Mouse (Mus musculus): ENCODE measurements around the gene Ptprm. TPM values are rescaled to one million over a fixed set of nuclear protein-coding genes. Genes with fewer than 3 reads are reported as not detected.
A peak's percentile ranks its signal among the peaks of the same experiment; 100 is the strongest.

The Ptprm gene
- polyA plus RNA-seq (2016; fragmentation: Nextera tagmentation; extraction: Ambion mirVana), result 12.6 and 13.7 TPM in 2 replicates

DNA sequence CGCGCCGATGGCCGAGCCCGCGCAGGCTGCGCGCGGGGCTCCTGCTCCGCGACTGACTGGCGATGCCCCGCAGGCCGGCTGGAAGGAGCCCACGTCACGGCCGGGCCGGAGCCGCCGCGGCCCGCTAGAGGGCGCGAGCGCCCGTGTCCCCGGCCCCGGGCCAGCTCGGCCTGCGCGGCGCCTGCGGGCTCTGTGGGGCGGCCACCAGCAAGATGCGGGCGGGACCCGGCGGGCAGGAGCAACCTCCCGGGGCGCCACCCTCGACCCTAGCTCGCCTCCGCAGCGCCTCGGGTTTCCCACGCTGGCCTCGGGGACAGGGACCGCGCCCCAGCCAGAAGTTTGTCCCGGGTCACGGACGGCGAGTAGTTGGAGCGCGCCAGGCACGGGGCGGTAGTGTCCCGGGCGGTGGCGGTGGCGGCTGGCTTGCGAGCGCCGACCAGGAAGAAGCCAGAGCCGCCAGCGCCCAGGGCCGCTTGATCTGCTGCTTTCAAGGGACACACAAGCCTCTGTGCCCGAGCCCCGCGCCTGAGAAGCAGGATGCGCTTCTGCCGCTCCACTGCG lies at the start of gene Ptprm:
TSS of gene Ptprm (minus strand) at position 7 of the 561 bp plus-strand sequence.
- Histone ChIP-seq H3K9me3 (no peaks in the 10 kb centered on the region), H3K27me3 (peaks cover 33% of the 10 kb centered on the region; the same call in 1 of the 2 replicates), H3K9ac (replicated peaks) (peak within 1 kb of the TSS; percentile 82), H3K27ac (peak within 1 kb of the TSS; percentile 72), H3K4me2 (peak within 1 kb of the TSS; percentile 89), H3K36me3 (no peaks in the 10 kb centered on the region), H3K4me1 (replicated peaks) (peaks cover 19% of the 10 kb centered on the region), H3K4me3 (replicated peaks) (peak within 1 kb of the TSS; percentile 72)
- peak; percentile 91 for ATAC-seq (ENCODE audit: insufficient number of reproducible peaks, insufficient read depth, low FRiP score, low TSS enrichment, low read depth)
- under 1% methylated on average over 70 of the region's 73 CpGs for WGBS

DNA sequence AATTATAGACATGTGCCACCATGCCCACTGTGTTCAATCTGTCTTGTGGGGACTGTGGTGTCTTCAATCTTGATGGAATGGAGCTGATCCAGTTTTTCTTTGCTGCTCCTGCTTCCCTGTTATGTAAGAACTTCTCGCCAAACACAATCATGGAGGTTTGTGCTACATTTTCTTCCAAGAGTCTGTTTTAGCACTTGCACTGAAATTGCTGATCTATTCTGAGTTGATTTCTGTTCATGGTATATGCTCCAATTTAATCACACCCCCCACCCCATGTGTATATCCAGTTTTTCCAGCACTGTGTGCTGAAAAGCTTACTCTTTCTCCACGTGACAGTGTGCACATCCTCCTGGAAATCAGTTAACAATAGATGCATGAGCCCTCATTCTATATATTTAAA lies 41.9 kb upstream of the Ptprm start:
- ATAC-seq (ENCODE audit: insufficient number of reproducible peaks, insufficient read depth, low FRiP score, low TSS enrichment, low read depth), result no peak
- H3K27ac ChIP-seq, result no peak overlapping the region
- no peaks in the 10 kb centered on the region for H3K9me3 ChIP-seq
- H3K36me3 ChIP-seq, result no peaks in the 10 kb centered on the region
- no peak overlapping the region for H3K4me3 ChIP-seq (replicated peaks)
- H3K4me1 ChIP-seq (replicated peaks), result peaks cover 6% of the 10 kb centered on the region
- 82% methylated on average over 2 of the region's 2 CpGs for WGBS
- no peak overlapping the region for H3K9ac ChIP-seq (replicated peaks)
- no peaks in the 10 kb centered on the region for H3K27me3 ChIP-seq
- H3K4me2 ChIP-seq, result no peak overlapping the region

DNA sequence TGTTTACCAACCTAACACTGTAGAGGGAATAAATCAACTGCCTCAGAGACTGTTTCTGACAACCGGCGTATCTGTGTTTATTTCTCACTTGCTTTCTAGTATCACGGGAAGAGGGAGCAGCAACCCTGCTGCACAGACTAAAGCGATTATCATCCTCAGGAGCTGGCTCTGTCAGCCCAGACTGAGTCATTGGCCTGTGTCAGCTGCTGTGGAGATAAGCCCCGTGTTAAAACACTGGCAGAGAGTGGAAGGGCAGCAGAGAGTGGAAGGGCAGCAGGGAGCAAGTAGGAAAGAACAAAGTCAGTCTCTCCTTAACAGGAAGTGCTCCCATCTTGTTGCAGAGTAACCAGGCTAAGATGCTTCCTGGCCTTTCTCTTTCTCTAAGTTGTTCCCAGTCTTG lies 36.6 kb upstream of the Ptprm start:
- H3K27me3 ChIP-seq, result no peaks in the 10 kb centered on the region
- H3K36me3 ChIP-seq, result no peaks in the 10 kb centered on the region
- H3K4me3 ChIP-seq (replicated peaks), result no peak overlapping the region
- H3K4me1 ChIP-seq (replicated peaks), result peaks cover 6% of the 10 kb centered on the region
- no peak overlapping the region for H3K4me2 ChIP-seq
- no peaks in the 10 kb centered on the region for H3K9me3 ChIP-seq
- no peak overlapping the region for H3K9ac ChIP-seq (replicated peaks)
- 62% methylated on average over 5 of the region's 5 CpGs for WGBS
- no peak for ATAC-seq (ENCODE audit: insufficient number of reproducible peaks, insufficient read depth, low FRiP score, low TSS enrichment, low read depth)
- H3K27ac ChIP-seq, result no peak overlapping the region

DNA sequence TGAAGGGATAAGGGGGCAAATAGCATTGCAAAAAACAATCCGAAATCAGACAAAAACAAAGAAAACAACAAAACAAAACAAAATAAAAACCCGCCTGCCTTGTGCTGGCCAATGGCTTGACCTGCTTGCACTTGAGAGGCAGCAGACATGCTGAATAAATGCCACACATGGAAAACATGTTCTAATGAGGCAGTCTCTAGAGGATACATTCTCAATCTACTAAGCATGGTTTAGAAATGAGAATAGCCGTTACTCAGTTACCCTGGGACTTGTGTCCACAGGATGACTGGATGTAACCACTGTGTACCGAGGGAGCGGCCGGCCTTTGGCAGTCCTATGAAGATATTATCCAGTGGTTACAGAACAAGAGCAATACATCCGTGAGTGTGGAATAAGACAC lies 33.9 kb upstream of the Ptprm start:
- Histone ChIP-seq H3K36me3 (no peaks in the 10 kb centered on the region), H3K27ac (no peak overlapping the region), H3K9me3 (no peaks in the 10 kb centered on the region), H3K4me1 (replicated peaks) (peaks cover 4% of the 10 kb centered on the region), H3K9ac (replicated peaks) (no peak overlapping the region), H3K4me2 (no peak overlapping the region), H3K4me3 (replicated peaks) (no peak overlapping the region), H3K27me3 (no peaks in the 10 kb centered on the region)
- 87% methylated on average over 7 of the region's 7 CpGs for WGBS
- no peak for ATAC-seq (ENCODE audit: insufficient number of reproducible peaks, insufficient read depth, low FRiP score, low TSS enrichment, low read depth)

DNA sequence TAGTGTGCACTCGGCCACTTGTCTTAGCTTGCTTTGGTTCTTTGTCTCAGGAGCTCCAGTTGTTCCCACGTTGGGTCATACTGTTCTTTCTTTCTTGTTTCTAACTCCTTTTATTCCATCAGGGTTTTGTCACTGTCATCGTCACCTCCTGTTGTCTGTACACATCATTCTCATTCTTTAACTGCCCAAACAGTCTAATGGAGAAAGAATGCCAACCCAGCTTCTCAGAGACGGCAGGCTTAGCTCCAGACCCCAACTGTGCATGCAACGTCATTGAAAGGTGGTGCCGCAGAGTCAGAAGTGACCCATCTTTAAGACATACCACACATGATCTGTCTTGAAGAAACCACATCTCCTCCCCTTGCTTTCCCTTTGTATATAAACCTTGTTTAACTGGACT lies 31.0 kb upstream of the Ptprm start:
- Histone ChIP-seq H3K36me3 (no peaks in the 10 kb centered on the region), H3K27ac (no peak overlapping the region), H3K4me2 (no peak overlapping the region), H3K9ac (replicated peaks) (no peak overlapping the region), H3K4me3 (replicated peaks) (no peak overlapping the region), H3K9me3 (no peaks in the 10 kb centered on the region), H3K4me1 (replicated peaks) (no peaks in the 10 kb centered on the region), H3K27me3 (no peaks in the 10 kb centered on the region)
- 79% methylated on average over 6 of the region's 6 CpGs for WGBS
- no peak for ATAC-seq (ENCODE audit: insufficient number of reproducible peaks, insufficient read depth, low FRiP score, low TSS enrichment, low read depth)

DNA sequence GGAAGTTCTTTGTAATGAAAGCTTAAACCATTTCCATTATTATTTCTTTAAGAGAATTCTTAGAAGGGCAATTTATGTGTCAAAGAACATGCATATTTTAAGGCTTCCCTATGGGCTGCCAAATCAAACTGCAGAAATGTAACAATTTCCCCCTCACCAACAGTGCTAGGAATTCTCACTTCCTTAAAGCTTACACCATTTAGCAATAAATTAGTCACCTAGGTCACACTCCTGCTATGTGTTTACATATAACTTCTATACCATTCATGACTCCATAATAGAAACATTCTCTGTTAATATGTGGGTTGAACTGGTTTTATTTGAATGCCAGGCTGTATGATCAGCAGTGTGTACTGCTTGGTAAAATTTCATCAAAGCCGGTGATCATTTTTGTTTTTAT lies 29.4 kb upstream of the Ptprm start:
- no peak overlapping the region for H3K27ac ChIP-seq
- H3K4me3 ChIP-seq (replicated peaks), result no peak overlapping the region
- 84% methylated on average over 1 of the region's 1 CpGs for WGBS
- H3K4me1 ChIP-seq (replicated peaks), result no peaks in the 10 kb centered on the region
- no peaks in the 10 kb centered on the region for H3K9me3 ChIP-seq
- H3K27me3 ChIP-seq, result no peaks in the 10 kb centered on the region
- ATAC-seq (ENCODE audit: insufficient number of reproducible peaks, insufficient read depth, low FRiP score, low TSS enrichment, low read depth), result no peak
- H3K4me2 ChIP-seq, result no peak overlapping the region
- no peaks in the 10 kb centered on the region for H3K36me3 ChIP-seq
- H3K9ac ChIP-seq (replicated peaks), result no peak overlapping the region

DNA sequence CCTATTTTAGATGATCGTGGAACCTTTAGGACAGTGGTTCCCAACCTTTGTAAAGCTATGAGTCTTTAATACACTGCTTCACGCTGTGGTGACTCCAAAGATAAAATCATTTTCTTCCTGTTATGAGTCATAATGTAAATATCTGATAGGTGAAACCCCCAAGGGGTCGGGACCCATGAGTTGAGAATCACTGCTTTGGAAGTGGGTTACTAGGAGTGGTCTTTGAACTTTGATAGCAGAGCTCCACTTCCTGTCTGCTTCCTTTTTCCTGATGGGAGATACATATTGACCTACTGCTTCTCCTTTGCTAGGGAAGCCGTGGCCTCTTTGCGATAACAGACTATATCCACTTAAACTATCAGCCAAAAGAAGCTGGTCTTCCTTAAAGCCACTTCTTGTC lies 27.4 kb upstream of the Ptprm start:
- Histone ChIP-seq H3K27me3 (no peaks in the 10 kb centered on the region), H3K4me1 (replicated peaks) (no peaks in the 10 kb centered on the region), H3K27ac (no peak overlapping the region), H3K4me3 (replicated peaks) (no peak overlapping the region), H3K36me3 (no peaks in the 10 kb centered on the region), H3K4me2 (no peak overlapping the region), H3K9me3 (no peaks in the 10 kb centered on the region), H3K9ac (replicated peaks) (no peak overlapping the region)
- ATAC-seq (ENCODE audit: insufficient number of reproducible peaks, insufficient read depth, low FRiP score, low TSS enrichment, low read depth), result no peak
- WGBS, result 82% methylated on average over 5 of the region's 5 CpGs

DNA sequence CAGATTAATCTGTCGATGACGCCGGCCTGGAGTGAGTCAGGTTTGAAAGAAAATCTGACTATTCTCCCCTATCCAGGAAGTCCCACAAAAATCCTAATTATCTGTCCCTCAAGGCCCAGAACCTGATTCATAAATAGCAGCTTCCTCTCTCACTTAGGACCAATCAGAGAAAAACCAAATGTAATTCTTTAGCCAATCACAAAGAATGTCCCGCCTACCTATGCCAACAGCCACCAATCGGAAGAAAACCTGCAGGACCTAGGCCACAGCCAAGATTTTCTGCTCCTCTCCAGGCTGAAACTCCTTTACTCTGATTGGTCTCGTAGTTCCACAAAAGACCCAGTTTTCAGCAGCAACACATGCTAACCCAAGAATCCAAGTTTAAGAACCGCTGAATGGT lies 13.6 kb upstream of the Ptprm start:
- no peaks in the 10 kb centered on the region for H3K36me3 ChIP-seq
- 91% methylated on average over 7 of the region's 7 CpGs for WGBS
- no peaks in the 10 kb centered on the region for H3K9me3 ChIP-seq
- H3K27me3 ChIP-seq, result no peaks in the 10 kb centered on the region; the same call in 1 of the 2 replicates
- no peaks in the 10 kb centered on the region for H3K4me1 ChIP-seq (replicated peaks)
- H3K9ac ChIP-seq (replicated peaks), result no peak overlapping the region
- no peak overlapping the region for H3K4me3 ChIP-seq (replicated peaks)
- H3K4me2 ChIP-seq, result no peak overlapping the region
- no peak for ATAC-seq (ENCODE audit: insufficient number of reproducible peaks, insufficient read depth, low FRiP score, low TSS enrichment, low read depth)
- no peak overlapping the region for H3K27ac ChIP-seq

DNA sequence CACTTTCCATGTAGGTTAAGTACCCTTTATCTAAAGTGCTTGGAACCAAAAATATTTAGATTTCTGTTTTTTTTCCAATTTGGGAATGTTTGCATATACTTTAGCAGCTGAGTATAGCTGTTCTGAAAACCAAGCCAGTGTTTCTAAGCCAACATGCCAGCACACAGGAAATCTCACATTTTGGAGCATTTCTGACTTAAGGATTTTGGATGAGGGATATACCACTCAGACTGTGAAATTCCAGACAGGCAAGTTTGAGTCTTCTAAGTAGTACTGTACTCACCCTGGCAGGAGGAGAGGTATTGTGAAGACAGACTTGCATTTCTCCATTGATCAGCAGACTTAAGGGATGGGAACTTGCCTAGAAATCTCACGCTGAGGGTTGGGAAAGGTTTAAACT lies 10.2 kb upstream of the Ptprm start:
- H3K4me3 ChIP-seq (replicated peaks), result no peak overlapping the region
- H3K27me3 ChIP-seq, result peaks cover 6% of the 10 kb centered on the region
- H3K9me3 ChIP-seq, result no peaks in the 10 kb centered on the region
- no peaks in the 10 kb centered on the region for H3K4me1 ChIP-seq (replicated peaks)
- 79% methylated on average over 1 of the region's 1 CpGs for WGBS
- no peak for ATAC-seq (ENCODE audit: insufficient number of reproducible peaks, insufficient read depth, low FRiP score, low TSS enrichment, low read depth)
- no peak overlapping the region for H3K9ac ChIP-seq (replicated peaks)
- no peak overlapping the region for H3K4me2 ChIP-seq
- no peak overlapping the region for H3K27ac ChIP-seq
- no peaks in the 10 kb centered on the region for H3K36me3 ChIP-seq

DNA sequence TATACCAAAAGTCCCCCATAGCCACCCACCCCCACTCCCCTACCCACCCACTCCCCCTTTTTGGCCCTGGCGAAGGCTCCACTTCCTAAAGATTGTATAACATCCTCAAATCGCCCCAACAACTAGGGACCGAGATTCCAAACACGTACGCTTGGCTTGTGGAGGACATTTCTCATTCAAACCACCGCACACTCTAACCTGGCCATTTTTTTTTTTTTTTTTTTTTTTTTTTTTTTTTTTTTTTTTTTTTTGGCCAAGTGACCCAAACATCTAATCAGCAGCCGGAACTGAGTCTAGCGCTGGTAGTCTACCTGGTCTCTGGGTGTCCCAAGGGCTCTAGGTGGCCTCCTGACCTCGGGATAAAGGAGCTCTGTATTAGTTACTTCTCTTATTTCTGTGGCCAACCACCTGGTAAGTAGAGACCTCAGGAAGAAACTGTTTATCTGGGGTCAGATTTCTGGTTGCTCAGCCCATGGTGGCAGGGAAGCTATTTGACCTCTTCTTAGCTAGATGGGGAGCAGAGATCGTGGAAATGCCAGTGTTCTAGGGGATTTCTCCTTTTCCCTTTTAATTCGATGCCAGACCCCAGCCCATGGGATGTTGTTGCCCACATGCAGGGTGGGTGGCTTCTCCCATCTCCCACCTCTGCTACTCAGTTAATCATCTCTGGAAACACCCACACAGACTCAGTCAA lies 9.3 kb upstream of the Ptprm start:
- Histone ChIP-seq H3K4me3 (replicated peaks) (no peak overlapping the region), H3K9me3 (no peaks in the 10 kb centered on the region), H3K36me3 (no peaks in the 10 kb centered on the region), H3K27me3 (peaks cover 9% of the 10 kb centered on the region), H3K9ac (replicated peaks) (no peak overlapping the region), H3K27ac (no peak overlapping the region), H3K4me1 (replicated peaks) (no peaks in the 10 kb centered on the region), H3K4me2 (no peak overlapping the region)
- 83% methylated on average over 11 of the region's 11 CpGs for WGBS
- no peak for ATAC-seq (ENCODE audit: insufficient number of reproducible peaks, insufficient read depth, low FRiP score, low TSS enrichment, low read depth)

DNA sequence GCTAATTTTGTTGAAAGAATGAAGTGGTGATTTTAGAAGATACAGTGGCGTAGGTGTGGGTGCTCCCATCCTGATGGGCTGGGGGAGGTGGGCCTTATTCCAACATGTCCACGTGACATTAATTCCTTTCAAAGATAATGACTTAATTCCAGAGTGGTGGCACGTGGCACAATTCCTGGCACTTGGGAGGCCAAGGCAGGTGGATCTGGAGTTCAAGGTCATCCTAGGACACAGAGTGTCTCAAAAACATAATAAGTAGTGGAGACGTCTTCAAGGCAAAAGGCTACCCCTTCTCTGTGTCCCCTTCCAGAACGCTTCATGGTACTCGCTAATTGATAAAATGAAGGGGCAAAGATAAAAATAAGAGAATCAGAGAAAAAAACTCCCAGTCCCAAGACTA lies 7.9 kb upstream of the Ptprm start:
- WGBS, result 89% methylated on average over 6 of the region's 6 CpGs
- no peak overlapping the region for H3K9ac ChIP-seq (replicated peaks)
- H3K27ac ChIP-seq, result no peak overlapping the region
- no peak overlapping the region for H3K4me2 ChIP-seq
- H3K27me3 ChIP-seq, result peaks cover 9% of the 10 kb centered on the region
- ATAC-seq (ENCODE audit: insufficient number of reproducible peaks, insufficient read depth, low FRiP score, low TSS enrichment, low read depth), result no peak
- H3K4me3 ChIP-seq (replicated peaks), result no peak overlapping the region
- no peaks in the 10 kb centered on the region for H3K9me3 ChIP-seq
- no peaks in the 10 kb centered on the region for H3K4me1 ChIP-seq (replicated peaks)
- no peaks in the 10 kb centered on the region for H3K36me3 ChIP-seq

DNA sequence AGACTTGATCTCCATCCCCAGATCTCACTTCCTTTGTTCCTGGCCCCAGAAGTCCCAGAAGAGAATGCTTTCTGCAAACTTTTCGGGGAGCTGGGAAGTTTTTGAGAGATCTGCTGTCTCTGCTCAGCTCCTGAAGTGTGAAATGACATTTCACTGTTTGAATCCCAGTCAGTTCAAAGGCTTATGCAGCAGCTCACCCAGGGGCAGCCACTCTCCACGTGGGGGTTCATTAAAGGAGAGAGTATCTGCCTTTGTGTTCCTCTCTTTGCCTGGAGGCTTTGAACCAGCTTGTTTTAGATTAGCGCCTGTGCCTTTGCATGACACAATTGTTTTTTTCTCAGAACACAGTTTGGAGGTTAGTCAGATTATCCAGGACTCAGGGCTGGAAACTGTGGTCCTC lies 6.3 kb upstream of the Ptprm start:
- no peak for ATAC-seq (ENCODE audit: insufficient number of reproducible peaks, insufficient read depth, low FRiP score, low TSS enrichment, low read depth)
- 5% methylated on average over 3 of the region's 3 CpGs for WGBS
- no peaks in the 10 kb centered on the region; the same call in 1 of the 2 replicates for H3K4me1 ChIP-seq (replicated peaks)

More for the DNA sequence above, 6.3 kb upstream of the Ptprm start:
- Histone ChIP-seq H3K9ac (replicated peaks) (no peak overlapping the region), H3K9me3 (no peaks in the 10 kb centered on the region), H3K4me2 (no peak overlapping the region), H3K27ac (no peak overlapping the region), H3K4me3 (replicated peaks) (no peak overlapping the region), H3K27me3 (peaks cover 20% of the 10 kb centered on the region), H3K36me3 (no peaks in the 10 kb centered on the region)

Data from limb, embryonic 12.5 days (tissue).